10 mouse cellular contexts compared by ENCODE assay signal in the genomic region with DNA sequence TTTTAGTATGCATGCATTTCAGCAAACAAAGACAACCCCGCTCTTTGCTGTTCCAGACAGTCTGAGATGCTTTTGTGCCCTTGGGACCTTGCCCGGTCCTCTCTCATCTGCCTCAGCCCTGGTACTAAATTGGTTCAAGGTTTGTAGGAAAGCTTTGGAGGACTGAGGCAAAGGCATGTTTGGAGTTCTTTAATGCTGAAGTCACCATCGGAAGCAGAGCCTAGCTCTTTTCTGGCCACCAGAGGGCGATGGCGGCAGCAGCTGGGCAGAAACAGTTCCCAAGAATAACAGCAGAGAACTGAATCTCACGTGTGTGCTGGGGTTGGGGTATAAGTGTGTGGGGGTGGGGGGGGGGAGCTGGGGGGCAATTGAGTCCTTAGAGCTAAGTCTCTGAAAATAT. TPM values are rescaled to one million over a fixed set of nuclear protein-coding genes. Genes with fewer than 3 reads are reported as not detected.
DNase-seq lines count a peak whose midpoint lies in the region; ATAC-seq and TF ChIP-seq lines count a peak whose summit lies in the region.
"Had no signal": no experiment of that assay in that cellular context is flagged by ENCODE, and none has a peak within 500 bp of the region (broad histone marks: within the 10 kb centered on the region; RNA-seq: fewer than 3 reads in every experiment).

No protein-coding gene starts in this region.

- H3K4me1 ChIP-seq in liver, postnatal 0 days (ENCODE audit: insufficient read depth) = no peaks in the 10 kb centered on the region

- peak; percentile 82 for TF ChIP-seq CTCF in liver, postnatal 0 days (IDR thresholded peaks at IDR 0.05; ENCODE audit: low read depth)

- ATAC-seq in liver, postnatal 0 days = no peak
- ATAC-seq in inflammation-experienced regulatory T-cells, adult 6 months = no peak

- 21% methylated on average over 6 of the region's 6 CpGs for WGBS in liver, postnatal 0 days (ENCODE audit: insufficient replicate concordance)

- no peak overlapping the region for H3K9ac ChIP-seq in liver, postnatal 0 days (replicated peaks)
- H3K9ac ChIP-seq: heart, embryonic 15.5 days; stomach, embryonic 15.5 days had no signal

- no peak overlapping the region for H3K27ac ChIP-seq in liver, postnatal 0 days (ENCODE audit: low read depth)
- H3K27ac ChIP-seq: heart, embryonic 15.5 days; stomach, embryonic 15.5 days had no signal

- H3K4me2 ChIP-seq in liver, postnatal 0 days (ENCODE audit: low read depth, low read length) = no peak overlapping the region
- H3K4me2 ChIP-seq: heart, embryonic 15.5 days; stomach, embryonic 15.5 days had no signal

- no peak for TF ChIP-seq EP300 in liver, postnatal 0 days (IDR thresholded peaks at IDR 0.05; ENCODE audit: low read depth)

- peaks cover 42% of the 10 kb centered on the region for H3K27me3 ChIP-seq in liver, postnatal 0 days (ENCODE audit: insufficient read depth, low read length)

- H3K9me3 ChIP-seq in liver, postnatal 0 days (ENCODE audit: low read length) = no peaks in the 10 kb centered on the region
- H3K9me3 ChIP-seq: heart, embryonic 15.5 days; stomach, embryonic 15.5 days had no signal

- H3K36me3 ChIP-seq in liver, postnatal 0 days (replicated peaks; ENCODE audit: insufficient read depth, low read length) = no peaks in the 10 kb centered on the region
- H3K36me3 ChIP-seq: heart, embryonic 15.5 days; stomach, embryonic 15.5 days had no signal

- peak; percentile 42 for DNase-seq in ovary, adult 18-20 months (ENCODE audit: low spot score)
- no peak for DNase-seq in ovary, postnatal 10 days (ENCODE audit: low spot score)
- DNase-seq in cerebellum, adult 11-12 months = peak; percentile 63
- DNase-seq in forelimb bud, embryonic 11.5 days (ENCODE audit: low read depth, low spot score) = peak; percentile 87
- DNase-seq in kidney, adult 9 months = peak; percentile 77
- DNase-seq in liver, postnatal 0 days = peak; percentile 61
- DNase-seq in skeletal muscle tissue, adult 2 months (ENCODE audit: low read depth, low spot score) = peak; percentile 47

- H3K4me3 ChIP-seq in liver, postnatal 0 days (ENCODE audit: low read depth, low read length) = no peak overlapping the region
- H3K4me3 ChIP-seq: heart, embryonic 15.5 days; stomach, embryonic 15.5 days had no signal

RNA-seq across cellular contexts. Expression of a gene that starts 1.7 kb away (rescaled TPM):
- 0.20 and 0.52 TPM in 2 replicates for polyA plus RNA-seq in liver, postnatal 0 days (2015; fragmentation: Nextera tagmentation; extraction: Ambion mirVana)
- polyA plus RNA-seq in inflammation-experienced regulatory T-cells, adult 6 months (2017; shearing (Covaris generic)) = not detected
